Mouse (Mus musculus) MEL (cell line): ENCODE measurements around the gene Ctbs.

ENCODE experiments used
- CTCF ChIP-seq, 3 experiments: IDR thresholded peaks in 2 of 3; conservative IDR thresholded peaks in 1 of 3; 2 replicates each; pipeline ENCODE4 v1.5.1; 2011 to 2012; ENCODE audit warnings: low read length in 3 of 3, low read depth in 2 of 3, mild to moderate bottlenecking in 2 of 3, improper control_type of control experiment in 1 of 3, inconsistent platforms in 1 of 3, mixed read lengths in 1 of 3, moderate library complexity in 1 of 3; ENCODE audit not compliant: control insufficient read depth in 1 of 3, insufficient read depth in 1 of 3, poor library complexity in 1 of 3, severe bottlenecking in 1 of 3
- ELF1 ChIP-seq: IDR thresholded peaks from 2 replicates; pipeline ENCODE4 v1.6.1; 2014; ENCODE audit warnings: low read depth, mild to moderate bottlenecking, inconsistent platforms, low read length, improper control_type of control experiment, moderate library complexity
- EP300 ChIP-seq, 2 experiments: IDR thresholded peaks; 2 replicates each; pipeline ENCODE4 v1.6.1; 2011; ENCODE audit warnings: improper control_type of control experiment in 2 of 2, low read length in 2 of 2, low read depth in 1 of 2, mild to moderate bottlenecking in 1 of 2
- MEF2A ChIP-seq: IDR thresholded peaks from 2 replicates; pipeline ENCODE4 v1.6.1; 2014; ENCODE audit warnings: low read depth, mild to moderate bottlenecking, inconsistent platforms, low read length, improper control_type of control experiment; ENCODE audit not compliant: poor library complexity, insufficient replicate concordance, severe bottlenecking; ENCODE audit errors: extremely low read depth
- MYC ChIP-seq: IDR thresholded peaks from 2 replicates; pipeline ENCODE4 v1.6.1; 2011; ENCODE audit warnings: low read depth, mild to moderate bottlenecking, low read length, improper control_type of control experiment, moderate library complexity
- POLR2A ChIP-seq, 2 experiments: IDR thresholded peaks; 2 replicates each; pipeline ENCODE4 v1.6.1; 2011 to 2012; ENCODE audit warnings: low read length in 2 of 2, mild to moderate bottlenecking in 2 of 2, control low read depth in 1 of 2, improper control_type of control experiment in 1 of 2, low read depth in 1 of 2, moderate library complexity in 1 of 2; ENCODE audit not compliant: control insufficient read depth in 1 of 2, insufficient read depth in 1 of 2, poor library complexity in 1 of 2
- POLR2AphosphoS5 ChIP-seq: IDR thresholded peaks from 2 replicates; pipeline ENCODE4 v1.6.1; 2012; ENCODE audit warnings: low read depth, borderline replicate concordance, mild to moderate bottlenecking, inconsistent platforms, low read length, moderate library complexity, mixed read lengths
- ZC3H11A ChIP-seq: IDR thresholded peaks from 2 replicates; pipeline ENCODE4 v1.6.1; 2012; ENCODE audit warnings: low read depth, mild to moderate bottlenecking, inconsistent platforms, low read length, improper control_type of control experiment
- ZNF384 ChIP-seq: IDR thresholded peaks from 2 replicates; pipeline ENCODE4 v1.6.1; 2012; ENCODE audit warnings: low read depth, mild to moderate bottlenecking, inconsistent platforms, low read length, improper control_type of control experiment

DNA sequence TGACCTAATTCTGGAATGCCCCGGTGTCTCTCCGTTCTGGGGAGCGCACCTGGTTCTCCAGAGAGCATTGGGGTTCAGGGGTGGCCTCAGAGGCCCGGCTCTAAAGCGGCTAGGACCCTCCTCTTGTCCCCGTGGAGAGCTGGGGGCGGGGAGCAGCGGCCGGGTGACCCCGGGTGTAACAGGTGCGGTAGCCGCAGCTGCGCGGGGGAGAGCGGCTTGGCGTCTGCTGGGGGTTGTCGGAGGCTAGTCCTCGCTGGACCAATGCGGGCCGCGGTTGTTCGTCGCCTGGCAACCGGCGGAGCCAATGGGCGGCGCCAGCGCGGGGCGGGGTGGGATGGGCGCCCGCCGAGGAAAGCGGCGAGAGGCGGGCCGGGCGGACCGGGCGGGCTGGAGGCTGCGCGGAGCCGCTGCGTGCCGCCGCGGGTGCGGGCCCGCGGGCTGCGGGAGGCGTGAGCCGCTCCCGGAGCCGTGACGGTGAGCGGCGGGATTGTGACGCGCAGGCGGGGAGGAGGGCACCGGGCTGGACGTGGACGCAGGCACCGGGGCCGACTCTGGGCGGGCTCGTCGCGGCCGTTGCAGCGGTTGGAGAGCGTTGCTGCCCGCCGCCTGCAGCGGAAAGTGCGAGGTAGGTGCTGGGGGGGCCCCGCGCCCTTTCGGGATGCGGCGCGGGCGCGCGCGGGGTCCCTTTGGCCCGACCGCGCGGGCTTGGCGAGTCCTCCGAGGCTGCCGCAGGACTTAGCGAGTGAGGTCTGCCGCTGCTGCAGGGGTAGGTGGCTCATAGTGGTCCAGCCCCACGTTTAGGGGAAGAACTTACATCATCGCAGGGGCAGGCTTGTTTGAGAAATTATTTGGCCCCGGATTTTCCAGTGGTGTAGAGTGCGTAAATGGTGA lies 45.0 kb upstream of the Ctbs start, which contains the start of gene Ssx2ip:
- TF ChIP-seq CTCF (IDR thresholded peaks at IDR 0.05 in 2 of 3, conservative IDR thresholded peaks at IDR 0.05 in 1 of 3; ENCODE audit: control insufficient read depth in 1 of 3, insufficient read depth in 1 of 3, low read depth in 2 of 3, low read length in 3 of 3, poor library complexity in 1 of 3, severe bottlenecking in 1 of 3) = no peak
- TF ChIP-seq EP300 (IDR thresholded peaks at IDR 0.05; ENCODE audit: low read depth in 1 of 2, low read length in 2 of 2) = no peak; a peak in 1 of 4 replicates
- TF ChIP-seq MYC = no peak
- no peak for TF ChIP-seq MEF2A
- TF ChIP-seq POLR2AphosphoS5 = no peak
- TF ChIP-seq ZNF384 = no peak
- peak; percentile 59 to 73; a peak in 3 of 4 replicates for TF ChIP-seq POLR2A (IDR thresholded peaks at IDR 0.05; ENCODE audit: control insufficient read depth in 1 of 2, insufficient read depth in 1 of 2, low read depth in 1 of 2, low read length in 2 of 2, poor library complexity in 1 of 2)
- no peak for TF ChIP-seq ZC3H11A
- peak; percentile 57; the same call in 1 of the 2 replicates for TF ChIP-seq ELF1
